Mouse (Mus musculus) embryonic fibroblast, embryonic 13.5 days (primary cell): ENCODE data around the gene Vmn2r104.

Experiments
- CTCF ChIP-seq: IDR thresholded peaks from 2 replicates; pipeline ENCODE4 v1.5.1; 2011; ENCODE audit warnings: mild to moderate bottlenecking, control low read depth, low read length, moderate library complexity, borderline replicate concordance; ENCODE audit not compliant: insufficient read depth
- POLR2A ChIP-seq: IDR thresholded peaks from 2 replicates; pipeline ENCODE4 v1.6.1; 2011; ENCODE audit warnings: low read depth, mild to moderate bottlenecking, control low read depth, low read length, moderate library complexity

- TF ChIP-seq POLR2A (no peak), CTCF (no peak)
Observed at GRCm38 (mm10) chr17:20048236-20048635, at the start of gene Vmn2r104.
